ENCODE assay signal across 10 mouse cellular contexts in the genomic region with DNA sequence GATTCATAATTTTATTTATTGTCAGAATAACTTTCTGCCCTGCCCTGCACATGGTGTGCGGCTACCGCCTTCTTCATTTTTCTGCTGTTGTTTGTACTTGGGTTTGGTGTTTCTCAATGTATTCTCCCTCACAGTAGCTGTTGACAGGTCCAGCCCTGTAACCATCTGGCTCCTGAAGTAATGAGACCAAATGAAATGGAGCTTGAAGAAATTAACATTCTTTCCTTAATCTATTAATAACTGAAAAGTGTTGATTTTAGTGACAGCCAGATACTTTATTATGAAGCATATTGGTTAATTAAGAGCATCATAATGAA.
A peak's percentile ranks its signal among the peaks of the same experiment; 100 is the strongest.
DNase-seq lines count a peak whose midpoint lies in the region; ATAC-seq lines count a peak whose summit lies in the region.
"Had no signal": no experiment of that assay in that cellular context is flagged by ENCODE, and none has a peak within 500 bp of the region (broad histone marks: within the 10 kb centered on the region; RNA-seq: fewer than 3 reads in every experiment).

No protein-coding gene starts in this region.

- H3K9ac ChIP-seq in heart, embryonic 15.5 days = no peak overlapping the region
- H3K9ac ChIP-seq in neural tube, embryonic 13.5 days = no peak overlapping the region
- H3K9ac ChIP-seq in forebrain, embryonic 15.5 days (replicated peaks) = no peak overlapping the region
- H3K9ac ChIP-seq in neural tube, embryonic 15.5 days (replicated peaks) = no peak overlapping the region
- H3K9ac ChIP-seq: limb, embryonic 15.5 days had no signal

- H3K4me2 ChIP-seq in heart, embryonic 15.5 days = peak overlapping the region; percentile 44
- H3K4me2 ChIP-seq in neural tube, embryonic 13.5 days = peak overlapping the region; percentile 37
- peak overlapping the region; percentile 16 for H3K4me2 ChIP-seq in forebrain, embryonic 15.5 days (replicated peaks)
- peak overlapping the region; percentile 45 for H3K4me2 ChIP-seq in neural tube, embryonic 15.5 days
- H3K4me2 ChIP-seq: limb, embryonic 15.5 days had no signal

- H3K27me3 ChIP-seq in heart, embryonic 15.5 days = no peaks in the 10 kb centered on the region
- no peaks in the 10 kb centered on the region for H3K27me3 ChIP-seq in neural tube, embryonic 13.5 days
- H3K27me3 ChIP-seq in forebrain, embryonic 15.5 days = no peaks in the 10 kb centered on the region
- H3K27me3 ChIP-seq in neural tube, embryonic 15.5 days (replicated peaks) = no peaks in the 10 kb centered on the region
- H3K27me3 ChIP-seq: limb, embryonic 15.5 days had no signal

- no peaks in the 10 kb centered on the region for H3K36me3 ChIP-seq in heart, embryonic 15.5 days
- no peaks in the 10 kb centered on the region for H3K36me3 ChIP-seq in neural tube, embryonic 13.5 days
- no peaks in the 10 kb centered on the region for H3K36me3 ChIP-seq in forebrain, embryonic 15.5 days
- H3K36me3 ChIP-seq in neural tube, embryonic 15.5 days = no peaks in the 10 kb centered on the region
- H3K36me3 ChIP-seq: limb, embryonic 15.5 days had no signal

- peaks cover 5% of the 10 kb centered on the region for H3K4me1 ChIP-seq in heart, embryonic 15.5 days (replicated peaks)
- peaks cover 7% of the 10 kb centered on the region for H3K4me1 ChIP-seq in neural tube, embryonic 13.5 days (replicated peaks)
- peaks cover 16% of the 10 kb centered on the region for H3K4me1 ChIP-seq in forebrain, embryonic 15.5 days
- peaks cover 6% of the 10 kb centered on the region; the same call in 1 of the 2 replicates for H3K4me1 ChIP-seq in neural tube, embryonic 15.5 days

- H3K27ac ChIP-seq in heart, embryonic 15.5 days = no peak overlapping the region
- H3K27ac ChIP-seq in neural tube, embryonic 13.5 days (replicated peaks) = no peak overlapping the region
- H3K27ac ChIP-seq in forebrain, embryonic 15.5 days (replicated peaks) = peak overlapping the region; percentile 31; the same call in 1 of the 2 replicates
- no peak overlapping the region for H3K27ac ChIP-seq in neural tube, embryonic 15.5 days (replicated peaks)
- H3K27ac ChIP-seq: limb, embryonic 15.5 days had no signal

- 62% methylated on average over 2 of the region's 2 CpGs for WGBS in heart, embryonic 15.5 days
- WGBS in neural tube, embryonic 13.5 days = 82% methylated on average over 2 of the region's 2 CpGs
- 60% methylated on average over 2 of the region's 2 CpGs for WGBS in forebrain, embryonic 15.5 days
- WGBS in neural tube, embryonic 15.5 days = 69% methylated on average over 2 of the region's 2 CpGs

- H3K4me3 ChIP-seq in heart, embryonic 15.5 days = no peak overlapping the region
- no peak overlapping the region for H3K4me3 ChIP-seq in neural tube, embryonic 13.5 days
- no peak overlapping the region for H3K4me3 ChIP-seq in forebrain, embryonic 15.5 days
- H3K4me3 ChIP-seq in neural tube, embryonic 15.5 days (replicated peaks) = no peak overlapping the region
- H3K4me3 ChIP-seq: limb, embryonic 15.5 days had no signal

- no peaks in the 10 kb centered on the region for H3K9me3 ChIP-seq in heart, embryonic 15.5 days (replicated peaks)
- no peaks in the 10 kb centered on the region for H3K9me3 ChIP-seq in neural tube, embryonic 13.5 days
- no peaks in the 10 kb centered on the region for H3K9me3 ChIP-seq in forebrain, embryonic 15.5 days
- H3K9me3 ChIP-seq in neural tube, embryonic 15.5 days (replicated peaks) = no peaks in the 10 kb centered on the region
- H3K9me3 ChIP-seq: limb, embryonic 15.5 days had no signal

- ATAC-seq in heart, embryonic 15.5 days (replicated peaks; ENCODE audit: insufficient number of reproducible peaks, insufficient read depth, low FRiP score, low read depth) = no peak
- peak; percentile 61; the same call in 1 of the 2 replicates for ATAC-seq in neural tube, embryonic 13.5 days (ENCODE audit: low read depth)
- ATAC-seq in forebrain, embryonic 15.5 days (replicated peaks) = peak; percentile 87
- ATAC-seq in neural tube, embryonic 15.5 days (ENCODE audit: low FRiP score) = no peak

- no peak for DNase-seq in heart, postnatal 4 days
- DNase-seq in neural tube, embryonic 10.5 days (ENCODE audit: extremely low spot score, low spot score) = no peak
- no peak for DNase-seq in ovary, postnatal 14 days (ENCODE audit: low spot score)
- DNase-seq: kidney, postnatal 10 days; lung, postnatal 36 days had no signal

Comparison
In these comparisons a context has a peak if more than half of its experiments do, and no peak if none do; other contexts are left out.
1. ATAC-seq: peak in neural tube, embryonic 13.5 days (single experiment) and forebrain, embryonic 15.5 days (single experiment); none in heart, embryonic 15.5 days (single experiment) and neural tube, embryonic 15.5 days (single experiment).
2. Peak in every context shown above with its lines, with median percentiles within 50 percentile points of each other: H3K4me2 ChIP-seq.